In genomic region chr6:72882661-72883458, GRCm38 (mm10) we compare ENCODE assay signal across 12 mouse cellular contexts. TPM values are rescaled to one million over a fixed set of nuclear protein-coding genes. Genes with fewer than 3 reads are reported as not detected.
A peak's percentile ranks its signal among the peaks of the same experiment; 100 is the strongest.
DNase-seq lines count a peak whose midpoint lies in the region; ATAC-seq and TF ChIP-seq lines count a peak whose summit lies in the region.
"Had no signal": no experiment of that assay in that cellular context is flagged by ENCODE, and none has a peak within 500 bp of the region (broad histone marks: within the 10 kb centered on the region; RNA-seq: fewer than 3 reads in every experiment).

No protein-coding gene starts in this region.

- H3K79me2 ChIP-seq in C2C12 (ENCODE audit: control insufficient read depth, insufficient read depth): peaks cover 100% of the 10 kb centered on the region

- H3K27ac ChIP-seq in limb, embryonic 13.5 days: peak overlapping the region; percentile 52; the same call in 1 of the 2 replicates
- no peak overlapping the region for H3K27ac ChIP-seq in limb, embryonic 10.5 days
- no peak overlapping the region for H3K27ac ChIP-seq in thymus, adult 2 months (ENCODE audit: control insufficient read depth, insufficient read depth, low read length)
- H3K27ac ChIP-seq: hindbrain, postnatal 0 days; left cerebral cortex, adult 2 months had no signal

- ATAC-seq in limb, embryonic 13.5 days (ENCODE audit: low FRiP score, low read depth): 0 out of 2 replicates have a peak, but pooled peaks have one; percentile 40
- no peak for ATAC-seq in monocyte, adult 5-6 weeks (replicated peaks; ENCODE audit: insufficient number of reproducible peaks, low FRiP score, low TSS enrichment, poor library complexity, severe bottlenecking)
- ATAC-seq: hindbrain, postnatal 0 days had no signal

- H3K9ac ChIP-seq in limb, embryonic 13.5 days: no peak overlapping the region

- WGBS in limb, embryonic 13.5 days: 78% methylated on average over 8 of the region's 8 CpGs
- WGBS in limb, embryonic 10.5 days: 89% methylated on average over 8 of the region's 8 CpGs
- WGBS in thymus, adult 2 months: 94% methylated on average over 8 of the region's 8 CpGs

- no peaks in the 10 kb centered on the region for H3K27me3 ChIP-seq in limb, embryonic 13.5 days
- H3K27me3 ChIP-seq in limb, embryonic 10.5 days (ENCODE audit: low read depth, poor library complexity, severe bottlenecking): no peaks in the 10 kb centered on the region
- no peaks in the 10 kb centered on the region for H3K27me3 ChIP-seq in C2C12 (ENCODE audit: control insufficient read depth, insufficient read depth, insufficient read length)
- H3K27me3 ChIP-seq in thymus, adult 2 months (ENCODE audit: control insufficient read depth, insufficient read depth, low read length): no peaks in the 10 kb centered on the region

- peaks cover 4% of the 10 kb centered on the region; the same call in 1 of the 2 replicates for H3K36me3 ChIP-seq in limb, embryonic 13.5 days
- peaks cover 23% of the 10 kb centered on the region for H3K36me3 ChIP-seq in limb, embryonic 10.5 days
- H3K36me3 ChIP-seq in C2C12 (ENCODE audit: control insufficient read depth, insufficient read depth): no peaks in the 10 kb centered on the region
- H3K36me3 ChIP-seq in thymus, adult 2 months (ENCODE audit: control insufficient read depth, insufficient read depth, low read length): no peaks in the 10 kb centered on the region

- no peak overlapping the region for H3ac ChIP-seq in C2C12 (ENCODE audit: control insufficient read depth, insufficient read length, low read depth)

- peaks cover 88% of the 10 kb centered on the region for H3K79me3 ChIP-seq in C2C12 (ENCODE audit: low read depth)

- no peak for TF ChIP-seq POLR2A in thymus, adult 2 months (IDR thresholded peaks at IDR 0.05; ENCODE audit: control insufficient read depth, extremely low read depth, insufficient read depth, low read length, poor library complexity)

- no peak for TF ChIP-seq CTCF in C2C12 (IDR thresholded peaks at IDR 0.05; ENCODE audit: control insufficient read depth, insufficient read depth, insufficient read length)
- no peak for TF ChIP-seq CTCF in thymus, adult 2 months (IDR thresholded peaks at IDR 0.05; ENCODE audit: borderline replicate concordance, control insufficient read depth, extremely low read depth, insufficient read depth, low read length, poor library complexity)

- H3K4me2 ChIP-seq in limb, embryonic 13.5 days (replicated peaks): no peak overlapping the region

- H3K4me3 ChIP-seq in limb, embryonic 13.5 days: no peak overlapping the region
- no peak overlapping the region for H3K4me3 ChIP-seq in limb, embryonic 10.5 days
- H3K4me3 ChIP-seq in C2C12 (ENCODE audit: insufficient read depth, poor library complexity, severe bottlenecking): no peak overlapping the region
- no peak overlapping the region for H3K4me3 ChIP-seq in thymus, adult 2 months (ENCODE audit: control insufficient read depth, insufficient read depth, low read length)
- H3K4me3 ChIP-seq: left cerebral cortex, adult 2 months had no signal

- intact Hi-C loops in heart, postnatal 10 days (cut with DNase I): no loop called here

- DNase-seq in cerebellum, postnatal 14 days: peak; percentile 36 to 38
- no peak for DNase-seq in cerebellum, adult 11-12 months
- no peak for DNase-seq in limb, embryonic 10.5 days (ENCODE audit: low spot score)
- peak; percentile 45 to 59 for DNase-seq in heart, postnatal 10 days
- DNase-seq in thymus, adult 2 months: no peak
- DNase-seq: adrenal gland, postnatal 25 days; kidney, postnatal 36 days had no signal

- peaks cover 32% of the 10 kb centered on the region for H3K4me1 ChIP-seq in limb, embryonic 13.5 days
- H3K4me1 ChIP-seq in limb, embryonic 10.5 days: peaks cover 3% of the 10 kb centered on the region; the same call in 1 of the 2 replicates
- H3K4me1 ChIP-seq in thymus, adult 2 months (replicated peaks; ENCODE audit: control insufficient read depth, insufficient read depth, low read length): peaks cover 8% of the 10 kb centered on the region

- H3K9me3 ChIP-seq in limb, embryonic 13.5 days: no peaks in the 10 kb centered on the region
- no peaks in the 10 kb centered on the region for H3K9me3 ChIP-seq in limb, embryonic 10.5 days (replicated peaks)

TF ChIP-seq in C2C12, 6 proteins besides CTCF, POLR2A, EP300 and RAD21:
- TF ChIP-seq CEBPB (IDR thresholded peaks at IDR 0.05; ENCODE audit: low read depth): no peak
- peak; percentile 23 for TF ChIP-seq FOSL1 (IDR thresholded peaks at IDR 0.05; ENCODE audit: insufficient read depth, low read length, poor library complexity, severe bottlenecking)

RNA-seq across cellular contexts. Expression of gene Kcmf1, which starts 16.9 kb away (rescaled TPM):
- polyA plus RNA-seq in limb, embryonic 13.5 days (2015; fragmentation: Nextera tagmentation; extraction: Ambion mirVana): 39.3 and 39.7 TPM in 2 replicates
- 41.6 and 48.5 TPM in 2 replicates for polyA plus RNA-seq in limb, embryonic 10.5 days (2016; fragmentation: Nextera tagmentation; extraction: Ambion mirVana)
- 56.7 TPM for polyA plus RNA-seq in C2C12 (2012; fragmentation: generic; extraction: Trizol)
- 10 to 100 TPM; 89.6 to 92.4 TPM for total RNA-seq in heart, postnatal 10 days (2021)
- polyA plus RNA-seq in thymus, adult 2 months (2012; rRNA removed): 162 and 190 TPM in 2 replicates
- 114 to 128 TPM (median 115 TPM) in 3 replicates for total RNA-seq in monocyte, adult 5-6 weeks (2017)

Comparison
In these comparisons a context has a peak if more than half of its experiments do, and no peak if none do; other contexts are left out.
1. DNase-seq: peak in cerebellum, postnatal 14 days (2 of 2) and heart, postnatal 10 days (2 of 2); none in cerebellum, adult 11-12 months (single experiment), limb, embryonic 10.5 days (single experiment) and thymus, adult 2 months (single experiment).